Mouse (Mus musculus): ENCODE measurements around the gene Sidt2.

The Sidt2 gene

DNA sequence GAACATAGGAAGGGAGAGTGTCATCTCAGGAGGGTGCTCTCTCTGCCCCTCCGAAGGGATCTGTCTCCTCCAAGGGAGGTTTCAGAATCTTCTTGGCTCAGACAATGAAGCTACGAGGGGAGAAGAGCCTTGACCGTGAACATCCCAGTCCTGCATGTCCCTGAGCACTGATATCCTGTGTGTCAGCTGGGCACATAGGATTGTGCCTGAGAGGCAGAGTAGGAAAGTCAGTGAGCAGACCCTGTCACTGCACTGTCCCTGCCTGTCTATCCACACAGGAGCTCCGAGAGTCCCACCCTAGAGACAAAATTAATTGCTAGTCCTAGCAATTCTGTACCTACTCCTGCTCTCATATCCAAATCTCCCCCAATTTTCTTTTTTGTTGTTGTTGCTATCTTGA is 3.0 kb downstream of the Sidt2 start:
- in situ Hi-C loops (cut with MboI; ENCODE audit: low sequenced_read_pairs) = no loop called here

GRCm38 (mm10) chr9:45946872-45947183 is 8.2 kb downstream of the Sidt2 start:
- in situ Hi-C loops (cut with MboI; ENCODE audit: low sequenced_read_pairs) = no loop called here

- in situ Hi-C loops (cut with MboI; ENCODE audit: low sequenced_read_pairs) = no loop called here
Observed at GRCm38 (mm10) chr9:45946182-45946871, 8.7 kb downstream of the Sidt2 start.

DNA sequence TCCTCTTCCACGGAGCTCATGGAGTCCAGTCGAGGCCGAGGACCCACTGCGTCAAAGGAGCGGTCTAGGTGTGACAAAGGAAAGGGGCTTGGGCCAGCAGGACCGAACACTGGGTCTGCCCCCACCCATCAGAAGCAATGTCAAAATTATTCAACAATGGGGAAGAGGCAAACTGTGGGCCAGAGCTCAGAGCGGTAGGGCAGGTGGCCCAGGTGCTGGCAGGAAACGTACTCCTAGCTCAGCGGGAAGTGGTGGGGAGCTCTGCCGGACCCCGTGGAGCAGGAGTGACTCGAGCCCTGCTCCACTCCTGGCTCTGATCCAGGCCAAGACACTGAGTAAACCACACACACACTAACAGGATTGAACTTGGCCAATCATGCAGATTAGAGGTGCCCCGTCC is 9.3 kb downstream of the Sidt2 start:
- in situ Hi-C loops (cut with MboI; ENCODE audit: low sequenced_read_pairs) = no loop called here

DNA sequence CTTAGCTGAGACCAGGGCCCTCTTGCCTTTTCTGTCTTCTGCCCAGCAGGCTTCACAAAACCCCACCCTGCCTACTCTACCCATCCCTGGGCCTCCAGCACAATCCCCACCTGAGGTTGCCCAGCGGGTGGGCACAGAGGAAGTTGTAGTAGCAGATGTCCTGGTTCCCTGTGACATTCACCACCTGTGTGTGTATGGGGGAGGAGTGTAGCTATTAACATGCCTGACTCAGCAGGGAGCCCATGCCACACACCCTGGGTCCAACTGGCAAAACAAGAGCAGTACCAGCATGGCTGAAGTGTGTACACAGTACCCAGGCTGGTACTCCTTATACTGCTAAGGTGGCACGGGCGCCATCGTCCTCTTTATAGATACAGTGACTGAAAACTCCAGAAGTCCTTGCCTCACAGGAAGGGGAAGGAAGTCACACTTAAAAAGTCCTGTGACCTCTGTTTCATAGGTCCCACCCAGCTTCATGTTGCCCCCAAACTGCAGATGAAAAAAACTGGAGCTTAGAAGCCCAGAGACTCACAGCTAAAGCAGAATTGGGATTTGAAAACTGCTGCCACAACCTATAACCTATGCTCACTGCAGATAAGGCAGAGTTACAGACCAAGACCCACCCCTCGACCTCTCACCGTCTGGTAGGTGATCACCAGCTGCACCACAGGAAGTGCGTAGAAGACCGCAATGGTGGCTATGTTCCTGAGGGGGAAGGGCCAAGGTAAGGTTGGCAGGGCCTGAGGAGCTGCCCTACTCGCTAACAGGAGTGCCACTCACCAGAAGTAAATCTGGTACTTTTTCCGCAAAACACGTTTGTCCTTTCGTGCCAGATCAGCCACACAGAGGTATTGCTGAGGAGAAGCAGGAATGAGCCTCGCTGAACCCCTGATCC is 10.3 kb downstream of the Sidt2 start:
- in situ Hi-C loops (cut with MboI; ENCODE audit: low sequenced_read_pairs) = no loop called here

DNA sequence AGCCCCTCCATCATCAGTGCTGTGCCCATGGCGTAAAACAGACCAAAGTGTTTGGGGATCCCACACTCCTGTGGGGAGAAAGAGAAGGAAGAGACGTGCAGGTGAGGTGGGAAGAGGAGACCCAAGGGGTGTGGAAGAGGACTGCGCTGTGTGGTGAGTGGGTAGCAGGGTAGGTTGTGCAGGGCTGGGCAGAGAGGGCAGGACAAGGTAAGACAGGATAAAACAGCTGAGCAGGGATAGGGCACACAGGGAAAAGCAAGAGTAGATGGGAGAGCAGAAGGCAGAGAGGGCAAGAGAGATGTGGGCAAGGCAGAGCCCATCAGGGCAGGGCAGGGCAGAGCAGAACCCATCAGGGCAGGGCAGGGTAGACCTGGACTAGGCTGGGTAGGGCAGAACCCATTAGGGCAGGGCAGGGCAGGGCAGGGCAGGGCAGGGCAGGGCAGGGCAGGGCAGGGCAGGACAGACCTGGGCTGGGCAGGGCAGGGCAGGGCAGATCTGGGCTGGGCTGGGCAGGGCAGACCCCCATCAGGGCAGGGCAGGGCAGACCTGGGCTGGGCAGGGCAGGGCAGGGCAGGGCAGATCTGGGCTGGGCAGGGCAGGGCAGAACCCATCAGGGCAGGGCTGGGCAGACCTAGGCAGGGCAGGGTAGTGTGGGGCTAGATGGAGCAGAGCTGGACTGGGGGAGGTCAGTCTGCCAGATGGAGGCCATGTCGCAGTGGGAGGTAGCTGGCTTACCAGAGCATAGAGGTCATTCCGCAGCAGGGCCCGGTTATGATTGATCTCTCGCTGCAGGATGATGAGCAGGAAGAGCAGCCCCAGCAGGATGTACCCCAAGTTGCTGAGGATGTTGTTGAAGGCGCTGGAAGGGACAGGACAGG is 11.2 kb downstream of the Sidt2 start:
- in situ Hi-C loops (cut with MboI; ENCODE audit: low sequenced_read_pairs) = no loop called here

GRCm38 (mm10) chr9:45942916-45943315 is 12.1 kb downstream of the Sidt2 start:
- in situ Hi-C loops (cut with MboI; ENCODE audit: low sequenced_read_pairs) = no loop called here

DNA sequence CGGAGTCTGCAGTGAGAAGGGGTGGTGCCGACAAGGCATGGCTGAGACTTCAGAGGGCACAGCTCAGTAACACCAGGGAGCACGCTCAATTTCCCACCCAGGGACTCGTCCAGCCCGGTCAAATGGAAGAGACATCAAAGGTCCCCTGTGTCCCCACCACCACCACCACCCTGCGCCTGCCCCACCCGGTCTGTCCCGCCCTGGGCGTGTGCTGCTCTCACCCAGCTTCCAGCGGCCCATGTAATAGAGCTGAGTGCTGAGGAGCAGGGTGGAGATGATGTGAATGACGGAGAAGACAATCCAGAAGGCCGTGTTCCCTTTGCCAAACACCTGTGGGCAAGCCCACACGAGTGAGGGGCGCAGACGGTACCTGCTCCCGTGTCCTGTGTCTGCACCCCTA is 12.6 kb downstream of the Sidt2 start:
- in situ Hi-C loops (cut with MboI; ENCODE audit: low sequenced_read_pairs) = no loop called here

DNA sequence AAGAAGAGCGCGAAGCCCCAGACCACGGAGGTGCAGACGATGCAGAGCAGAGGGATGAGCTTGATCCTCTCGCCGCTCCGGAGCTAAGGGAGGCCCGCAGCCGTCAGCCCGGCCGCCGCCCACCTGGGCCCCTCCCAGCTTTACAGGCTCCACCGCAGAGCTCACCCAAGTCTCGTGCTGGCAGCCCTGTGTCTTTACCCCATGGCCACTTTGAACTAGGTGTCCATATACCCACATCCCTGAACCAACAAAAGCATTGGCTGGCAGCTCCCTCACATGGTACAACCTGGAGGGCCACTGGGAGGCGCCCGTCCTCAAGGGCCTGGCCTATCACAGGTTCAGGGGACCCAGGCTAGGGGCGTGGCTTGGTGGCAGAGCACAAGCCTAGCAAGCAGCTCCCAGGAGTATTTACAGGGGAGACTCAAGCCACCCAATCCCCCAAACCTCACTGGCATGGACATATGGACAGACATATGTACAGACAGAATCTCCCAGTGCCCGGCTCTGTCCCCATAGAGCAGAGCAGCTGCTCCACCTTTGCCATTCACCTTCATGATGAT is 13.6 kb downstream of the Sidt2 start:
- in situ Hi-C loops (cut with MboI; ENCODE audit: low sequenced_read_pairs) = no loop called here

DNA sequence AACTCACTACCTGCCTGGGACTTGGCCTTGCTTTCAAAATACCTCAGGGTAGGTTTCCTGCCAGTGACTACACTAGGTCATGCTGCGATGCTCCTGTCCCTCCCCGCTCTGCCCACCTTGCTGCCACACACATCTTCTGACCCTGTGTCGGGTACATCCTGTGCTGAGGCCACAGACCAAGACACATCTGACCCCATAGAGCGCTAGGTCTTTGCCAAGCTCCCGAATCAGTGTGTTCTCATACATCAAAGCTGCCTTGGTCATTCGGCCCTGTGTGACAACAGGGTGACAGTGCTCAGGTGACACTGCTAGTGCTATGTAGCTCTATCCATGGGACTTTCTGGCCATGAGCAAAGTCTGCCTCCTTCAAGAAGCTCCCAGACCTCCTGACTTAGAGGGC is 15.3 kb downstream of the Sidt2 start:
- in situ Hi-C loops (cut with MboI; ENCODE audit: low sequenced_read_pairs) = no loop called here

- in situ Hi-C loops (cut with MboI; ENCODE audit: low sequenced_read_pairs) = no loop called here
Observed at GRCm38 (mm10) chr9:45938952-45939637, 16.0 kb downstream of the Sidt2 start.

DNA sequence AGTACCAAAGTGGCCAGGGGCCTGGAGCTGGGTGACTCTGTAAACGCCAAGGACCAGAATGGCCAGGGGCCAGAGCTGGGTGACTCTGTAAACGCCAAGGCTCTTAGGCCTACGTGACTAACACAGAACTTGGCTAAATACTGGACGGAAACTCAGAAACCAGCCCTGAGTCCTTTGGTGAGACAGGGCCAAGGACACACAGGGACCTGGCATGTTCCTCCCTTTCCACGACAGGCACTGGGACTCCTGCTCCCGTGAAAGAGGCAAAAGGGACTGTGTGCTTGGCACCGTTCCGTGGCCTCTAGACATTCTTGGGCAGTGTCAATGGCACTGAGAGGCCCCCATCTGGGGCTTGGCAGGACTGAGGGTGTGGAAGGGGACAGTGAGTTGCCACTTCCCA is 17.0 kb downstream of the Sidt2 start:
- in situ Hi-C loops (cut with MboI; ENCODE audit: low sequenced_read_pairs) = no loop called here

DNA sequence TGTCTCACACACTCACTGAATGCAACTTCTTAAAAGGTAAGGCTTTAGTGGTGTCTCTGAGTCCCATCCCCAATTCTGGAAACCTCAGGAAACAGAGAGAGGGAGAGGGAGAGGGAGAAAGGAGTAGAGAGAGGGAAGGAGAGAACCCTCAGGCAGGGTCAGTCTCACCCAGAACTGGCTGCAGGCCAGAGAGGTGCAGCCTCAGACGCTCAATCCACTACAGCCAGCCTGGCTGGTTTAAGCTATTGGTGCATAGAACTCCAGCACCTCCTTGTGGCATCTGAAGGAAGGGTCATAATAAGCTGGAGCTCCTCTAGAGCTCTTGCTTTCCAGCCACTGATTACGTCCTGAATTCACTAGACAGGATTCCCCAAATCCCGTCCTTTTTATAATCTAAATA is 18.2 kb downstream of the Sidt2 start:
- in situ Hi-C loops (cut with MboI; ENCODE audit: low sequenced_read_pairs) = no loop called here

GRCm38 (mm10) chr9:45935628-45936210 is 19.3 kb downstream of the Sidt2 start, which contains the start of gene Tagln:
Gene Tagln, minus strand, starts transcription at chr9:45936058.
- in situ Hi-C loops (cut with MboI; ENCODE audit: low sequenced_read_pairs) = no loop called here

- in situ Hi-C loops (cut with MboI; ENCODE audit: low sequenced_read_pairs) = no loop called here
Observed at GRCm38 (mm10) chr9:45932571-45933415, 22.3 kb downstream of the Sidt2 start.

DNA sequence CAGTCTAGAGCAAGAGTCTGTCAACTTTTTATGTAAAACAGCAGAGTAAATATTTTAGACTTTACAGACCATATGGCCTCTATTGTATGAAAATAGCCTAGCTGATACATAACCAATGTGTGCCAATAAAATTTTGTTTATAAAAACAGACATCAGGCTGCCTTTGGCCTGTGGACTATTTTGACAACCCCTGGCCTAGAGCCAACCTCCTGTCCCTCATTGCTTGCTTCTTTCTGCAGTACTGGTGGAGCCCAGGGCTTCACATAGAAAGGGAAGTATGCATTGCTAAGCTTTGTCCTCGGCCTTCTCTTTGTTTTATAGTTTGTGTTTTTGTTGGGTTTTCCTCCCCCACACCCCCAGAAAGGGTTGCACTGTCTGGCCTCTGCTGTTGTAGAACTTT is 23.1 kb downstream of the Sidt2 start:
- in situ Hi-C loops (cut with MboI; ENCODE audit: low sequenced_read_pairs) = no loop called here

- in situ Hi-C loops (cut with MboI; ENCODE audit: low sequenced_read_pairs) = no loop called here
Observed at GRCm38 (mm10) chr9:45929285-45929684, 25.8 kb downstream of the Sidt2 start.

- in situ Hi-C loops (cut with MboI; ENCODE audit: low sequenced_read_pairs) = no loop called here
Observed at GRCm38 (mm10) chr9:45919895-45920294, 35.2 kb downstream of the Sidt2 start.

Data from CH12F3 (cell line).